Mouse (Mus musculus): Measurements from ENCODE around the gene Tmcc2. TPM values are rescaled to one million over a fixed set of nuclear protein-coding genes. Genes with fewer than 3 reads are reported as not detected.

Tmcc2 gene
- total RNA-seq, 2 experiments from 2014 or later = 6.1 to 9.7 TPM

DNA sequence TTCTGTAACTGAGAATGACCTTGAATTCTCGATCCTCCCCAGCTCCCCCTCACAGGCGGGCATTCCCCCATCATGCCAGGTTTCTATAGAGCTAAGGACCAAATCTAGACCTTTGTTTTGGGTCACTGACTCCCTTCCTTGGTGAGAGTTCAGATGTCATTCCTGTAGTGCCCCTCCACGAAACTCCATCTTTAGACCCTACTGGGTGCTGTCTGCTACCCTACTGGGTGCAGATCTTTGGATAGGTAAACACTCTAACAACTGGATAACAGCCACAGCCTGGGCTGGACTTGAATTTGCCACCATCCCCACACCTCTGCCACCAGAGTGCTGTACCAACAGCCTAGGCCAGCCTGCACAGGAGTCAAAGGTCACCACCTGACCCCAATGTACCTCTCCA is 48.6 kb downstream of the Tmcc2 start:
- no peak for DNase-seq

DNA sequence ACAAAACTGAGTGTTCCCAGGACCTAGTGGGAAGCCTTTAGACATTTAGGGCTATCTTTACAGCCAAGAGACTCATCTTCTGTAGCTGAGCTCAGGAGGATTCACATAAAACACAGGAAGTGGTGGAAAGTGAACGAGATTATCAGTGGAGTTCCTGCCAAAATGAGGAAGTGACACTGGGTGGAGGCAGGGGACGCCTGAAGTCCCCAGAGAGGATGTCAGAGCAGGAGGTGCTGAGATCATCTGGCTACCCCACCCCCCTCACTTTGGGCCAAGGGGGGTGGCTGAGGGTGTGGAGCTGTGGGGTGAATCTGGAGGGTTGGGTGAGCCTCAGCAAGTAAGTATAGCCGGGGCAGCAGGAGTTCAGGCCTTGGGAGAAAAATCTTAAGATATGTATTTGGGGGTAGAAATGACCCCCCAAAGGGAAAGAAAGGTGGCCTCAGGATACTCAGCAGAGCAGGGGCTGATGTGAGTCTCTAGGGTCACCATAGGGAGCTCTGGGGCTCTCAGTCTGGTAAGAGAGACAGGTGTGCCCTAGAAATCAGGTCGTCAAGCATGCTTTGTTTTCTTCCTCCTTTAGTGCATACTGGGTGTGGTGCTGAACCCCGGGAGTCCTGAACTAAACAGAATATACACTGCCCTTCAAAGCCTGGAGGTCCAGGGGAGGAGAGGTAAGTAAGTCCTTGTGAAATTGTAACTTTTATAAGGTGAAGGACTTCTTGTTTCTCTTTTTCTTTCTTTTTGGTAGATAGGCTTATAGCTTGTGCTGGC is 49.2 kb downstream of the Tmcc2 start:
- DNase-seq = peak; percentile 54 to 76

DNA sequence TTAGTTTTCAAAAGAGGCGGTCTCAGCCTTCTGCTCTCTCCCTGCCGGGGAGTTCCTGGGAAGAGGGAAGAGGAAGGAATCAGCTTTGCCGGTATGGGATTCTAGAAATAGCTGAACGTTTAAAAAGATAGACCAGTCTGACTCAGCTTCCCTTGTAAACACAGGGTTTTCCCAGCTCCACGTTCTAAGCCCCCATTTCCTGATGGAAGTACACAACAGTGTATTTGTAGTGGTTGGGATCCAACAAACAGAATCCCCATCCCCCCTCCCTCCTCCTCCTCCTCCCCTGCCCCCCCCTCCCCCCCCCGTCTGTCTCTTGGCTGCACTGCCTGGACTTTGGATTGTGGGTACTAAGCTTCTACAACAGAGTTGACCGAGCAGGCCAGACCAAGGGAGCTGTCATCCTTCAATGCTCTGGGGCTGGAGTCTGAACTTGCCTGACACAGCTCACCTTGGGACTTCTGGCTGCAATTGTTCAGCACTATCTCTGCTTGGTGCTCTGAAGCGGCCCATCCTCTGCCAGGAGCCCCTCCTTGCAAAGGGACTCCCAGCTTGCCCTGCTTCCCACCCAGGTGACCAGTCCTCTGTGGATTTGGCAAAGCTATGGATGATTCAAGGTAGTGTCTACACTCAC is 52.9 kb downstream of the Tmcc2 start:
- no peak for DNase-seq

DNA sequence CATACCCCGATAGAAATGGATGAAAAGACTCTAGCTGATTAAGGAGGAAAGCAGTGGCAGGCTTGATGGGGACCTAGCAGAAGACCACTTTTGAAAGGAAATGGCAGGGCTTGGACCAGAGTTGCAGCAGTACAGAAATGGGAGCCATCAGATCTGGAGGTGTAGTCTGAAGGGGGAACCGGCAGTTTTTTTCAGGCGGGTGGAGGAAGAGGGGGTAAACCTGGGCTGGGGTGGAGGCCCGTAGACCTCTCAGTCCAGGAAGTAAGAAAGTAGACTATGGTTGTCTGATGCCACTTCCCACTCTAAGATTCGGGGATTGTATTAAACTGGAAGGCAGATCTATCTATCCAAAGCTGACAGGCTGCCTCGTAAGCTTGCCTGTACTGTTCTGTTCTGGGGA is 54.2 kb downstream of the Tmcc2 start:
- no peak for DNase-seq

DNA sequence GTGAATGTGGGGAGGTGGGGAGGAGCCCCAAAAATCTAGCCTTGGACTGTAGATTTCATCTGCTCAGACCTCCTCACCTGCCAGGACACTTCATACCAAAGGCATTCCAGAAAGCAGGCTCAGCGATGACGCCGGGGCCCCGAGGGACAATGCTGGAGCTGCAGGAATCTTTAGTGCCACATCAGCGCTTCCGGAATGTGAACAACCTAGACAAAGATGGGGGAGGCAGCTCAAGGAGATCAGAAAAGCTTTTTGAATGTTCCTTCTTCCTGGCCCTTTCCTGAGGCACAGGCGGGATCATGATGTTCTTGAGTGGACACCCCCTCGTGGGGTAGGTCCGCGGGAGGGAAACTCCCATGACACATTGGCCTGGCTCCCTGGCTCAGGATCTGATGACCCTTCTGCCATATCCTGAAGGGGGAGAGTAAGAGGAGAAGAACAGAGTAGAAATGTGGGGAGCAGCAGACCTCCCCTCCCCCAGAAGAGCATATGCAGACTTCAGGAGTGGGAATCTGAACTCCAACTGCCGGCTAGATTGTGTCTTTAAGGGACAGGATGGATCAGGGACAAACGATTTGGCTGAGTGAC is 55.6 kb downstream of the Tmcc2 start:
- peak; percentile 28 to 54 for DNase-seq

DNA sequence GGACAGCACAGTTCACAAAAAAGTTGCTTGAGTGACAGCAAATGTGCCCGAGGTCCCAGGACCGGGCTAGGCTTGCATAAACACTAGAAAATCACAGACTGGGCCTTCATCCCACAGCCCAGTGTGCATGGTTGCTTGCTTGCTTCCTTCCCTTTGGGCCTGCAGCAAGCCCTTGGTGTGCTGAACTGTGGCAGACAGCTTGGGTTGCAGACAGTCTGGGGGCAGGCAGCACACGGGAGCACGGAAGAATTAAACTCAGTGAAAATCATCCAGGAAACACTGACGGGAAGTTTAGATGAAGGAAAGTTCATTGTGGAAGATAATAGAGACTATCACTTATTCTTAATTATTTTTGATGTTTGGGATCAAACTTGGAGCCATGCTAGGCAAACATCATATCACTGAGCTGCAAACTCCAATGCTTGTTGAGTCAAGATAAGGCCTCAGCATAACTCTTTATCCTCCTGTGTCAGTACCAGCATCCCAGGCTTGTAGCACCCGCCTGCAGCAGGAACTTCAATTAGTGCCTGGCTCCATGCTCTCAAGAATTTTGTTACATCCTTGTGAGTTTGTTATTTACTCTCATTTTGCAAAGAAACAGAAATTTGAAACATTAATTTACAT is 56.8 kb downstream of the Tmcc2 start:
- DNase-seq = no peak

DNA sequence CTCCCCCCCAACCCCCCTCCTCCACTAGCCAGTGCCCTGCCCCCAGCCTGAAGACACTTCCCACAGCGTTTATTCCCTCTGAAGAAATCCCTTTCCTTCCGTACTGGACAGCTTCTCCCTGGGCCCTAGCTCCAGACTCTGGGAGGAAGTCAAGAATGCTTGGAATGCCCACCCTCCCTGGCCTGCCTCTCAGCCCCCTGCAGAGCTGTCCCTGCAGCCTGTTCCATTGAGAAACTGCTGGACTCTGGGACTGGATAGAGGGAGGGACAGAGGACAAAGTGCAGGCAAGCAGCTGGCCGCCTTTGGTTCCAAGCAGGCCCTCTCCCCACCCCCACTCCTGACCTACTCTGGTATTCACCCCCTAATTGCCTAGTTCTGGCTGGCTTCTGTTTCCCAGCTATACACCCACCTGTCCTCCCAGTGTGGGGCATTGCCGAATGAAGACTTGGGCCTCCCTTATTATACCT is 57.4 kb downstream of the Tmcc2 start:
- DNase-seq = peak; percentile 21 to 61

DNA sequence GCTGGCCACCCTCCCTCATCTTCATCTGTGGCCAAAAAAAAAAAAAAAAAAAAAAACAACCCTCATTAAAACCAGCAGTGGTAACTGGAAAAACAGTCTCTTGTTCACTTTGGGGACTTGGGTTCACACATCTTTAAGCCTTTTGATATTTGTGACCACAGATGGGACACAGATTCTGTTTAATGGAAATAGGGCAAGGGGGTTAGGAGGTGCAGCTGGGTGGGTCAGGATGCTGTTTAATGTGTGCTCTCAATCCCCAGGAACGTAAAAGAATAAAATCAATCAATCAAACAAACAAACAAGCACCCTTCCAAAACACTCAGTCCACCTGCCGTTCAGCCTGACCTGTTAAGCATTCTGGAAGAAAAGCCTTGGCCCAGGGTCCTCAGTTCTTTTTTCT is 57.9 kb downstream of the Tmcc2 start:
- no peak for DNase-seq

DNA sequence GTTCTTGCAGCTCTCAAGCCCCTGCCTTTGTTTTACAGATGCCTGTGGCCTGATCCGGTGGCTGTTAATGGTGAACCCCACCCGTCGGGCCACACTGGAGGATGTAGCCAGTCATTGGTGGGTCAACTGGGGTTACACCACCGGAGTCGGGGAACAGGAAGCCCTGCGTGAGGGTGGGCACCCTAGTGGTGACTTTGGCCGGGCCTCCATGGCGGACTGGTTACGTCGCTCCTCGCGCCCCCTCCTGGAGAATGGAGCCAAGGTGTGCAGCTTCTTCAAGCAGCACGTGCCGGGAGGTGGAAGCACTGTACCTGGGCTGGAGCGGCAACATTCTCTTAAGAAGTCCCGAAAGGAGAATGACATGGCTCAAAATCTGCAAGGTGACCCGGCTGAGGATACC is 59.8 kb downstream of the Tmcc2 start:
- no peak for DNase-seq

DNA sequence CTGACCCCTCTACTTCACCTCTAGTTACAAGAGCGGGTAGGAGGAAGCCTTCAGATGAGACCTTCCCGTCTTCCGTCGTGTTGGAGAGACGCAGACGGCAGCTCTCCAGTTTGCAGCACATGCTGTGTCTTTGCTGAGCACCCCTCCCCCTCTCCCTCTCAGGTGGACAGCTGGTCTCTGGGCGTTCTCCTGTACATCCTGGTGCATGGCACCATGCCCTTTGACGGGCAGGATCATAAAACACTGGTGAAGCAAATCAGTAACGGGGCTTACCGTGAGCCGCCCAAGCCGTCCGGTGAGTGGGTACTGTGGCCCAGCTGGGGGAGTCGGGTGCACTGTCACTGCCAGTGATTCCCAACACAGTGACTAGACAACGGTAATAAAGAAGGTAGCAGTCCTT is 60.7 kb downstream of the Tmcc2 start:
- no peak for DNase-seq

DNA sequence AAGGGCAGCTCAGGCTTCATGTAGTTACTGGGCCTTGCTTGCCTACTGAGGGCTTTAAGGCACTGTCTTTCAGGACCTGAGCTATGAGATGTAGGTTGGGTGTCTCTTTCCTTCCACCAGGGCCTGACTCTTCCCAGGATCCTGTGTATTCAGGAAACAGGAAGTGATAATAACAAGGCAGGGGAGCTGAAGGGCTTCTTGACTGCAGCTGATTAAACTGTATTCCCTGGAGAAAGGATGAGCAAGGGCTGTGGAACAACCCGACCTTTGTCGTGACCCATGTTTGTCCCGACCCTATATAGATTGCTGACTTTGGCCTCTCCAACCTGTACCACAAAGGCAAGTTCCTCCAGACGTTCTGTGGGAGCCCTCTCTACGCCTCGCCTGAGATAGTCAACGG is 61.4 kb downstream of the Tmcc2 start:
- no peak for DNase-seq

DNA sequence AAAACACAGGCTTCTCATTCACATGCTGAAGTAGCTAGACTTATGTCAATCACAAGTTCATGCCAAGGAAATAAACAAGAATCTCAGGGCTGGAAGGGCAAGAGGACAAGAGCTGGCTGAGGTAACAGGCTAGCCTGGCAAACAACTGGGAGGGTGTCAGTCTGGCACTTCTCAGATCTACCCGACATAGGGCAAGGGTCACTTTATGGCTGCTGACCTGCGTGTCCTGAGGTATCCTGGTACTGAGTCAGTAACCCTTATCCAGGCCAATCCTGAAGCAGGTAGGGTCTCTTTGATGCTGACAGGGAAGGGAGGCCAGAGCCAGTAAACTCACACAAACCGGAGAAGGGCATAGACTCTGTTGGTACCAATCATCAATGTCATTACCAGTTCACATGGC is 62.5 kb downstream of the Tmcc2 start:
- DNase-seq = no peak

DNA sequence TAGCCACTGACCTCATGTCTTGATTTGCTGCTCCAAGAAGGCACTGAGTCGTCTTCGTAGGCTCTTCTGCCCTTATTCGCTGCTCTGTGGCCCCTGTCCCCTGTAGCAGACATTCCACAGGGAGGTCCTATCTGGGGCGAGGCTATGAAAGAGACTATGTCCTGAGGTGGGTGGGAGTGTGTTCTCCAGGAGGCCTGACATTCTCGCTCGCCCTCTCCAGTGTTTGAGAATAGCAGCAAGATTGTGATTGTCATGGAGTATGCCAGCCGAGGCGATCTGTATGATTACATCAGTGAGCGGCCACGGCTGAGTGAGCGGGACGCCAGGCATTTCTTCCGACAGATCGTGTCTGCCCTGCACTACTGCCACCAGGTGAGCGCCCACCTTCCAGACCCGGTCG is 63.6 kb downstream of the Tmcc2 start:
- no peak for DNase-seq

DNA sequence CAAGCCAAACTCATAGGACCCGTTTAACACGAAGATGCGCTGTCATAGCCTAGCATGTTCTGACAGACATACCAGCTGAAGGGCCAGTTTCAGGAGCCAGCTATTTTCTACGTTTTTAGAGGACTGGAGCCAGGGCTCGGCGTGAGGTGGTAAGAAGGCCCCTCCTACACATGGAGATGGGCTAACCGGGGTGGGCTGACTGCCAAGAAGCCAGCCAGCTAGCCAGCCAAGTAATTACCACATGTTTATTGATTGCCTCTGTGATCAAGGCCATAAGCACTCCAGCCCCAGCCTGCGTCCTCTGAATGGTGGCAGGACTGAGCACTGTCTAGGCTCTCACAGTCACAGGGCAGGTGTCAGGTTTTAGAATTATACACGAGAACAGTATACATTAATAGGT is 64.3 kb downstream of the Tmcc2 start:
- DNase-seq = no peak

DNA sequence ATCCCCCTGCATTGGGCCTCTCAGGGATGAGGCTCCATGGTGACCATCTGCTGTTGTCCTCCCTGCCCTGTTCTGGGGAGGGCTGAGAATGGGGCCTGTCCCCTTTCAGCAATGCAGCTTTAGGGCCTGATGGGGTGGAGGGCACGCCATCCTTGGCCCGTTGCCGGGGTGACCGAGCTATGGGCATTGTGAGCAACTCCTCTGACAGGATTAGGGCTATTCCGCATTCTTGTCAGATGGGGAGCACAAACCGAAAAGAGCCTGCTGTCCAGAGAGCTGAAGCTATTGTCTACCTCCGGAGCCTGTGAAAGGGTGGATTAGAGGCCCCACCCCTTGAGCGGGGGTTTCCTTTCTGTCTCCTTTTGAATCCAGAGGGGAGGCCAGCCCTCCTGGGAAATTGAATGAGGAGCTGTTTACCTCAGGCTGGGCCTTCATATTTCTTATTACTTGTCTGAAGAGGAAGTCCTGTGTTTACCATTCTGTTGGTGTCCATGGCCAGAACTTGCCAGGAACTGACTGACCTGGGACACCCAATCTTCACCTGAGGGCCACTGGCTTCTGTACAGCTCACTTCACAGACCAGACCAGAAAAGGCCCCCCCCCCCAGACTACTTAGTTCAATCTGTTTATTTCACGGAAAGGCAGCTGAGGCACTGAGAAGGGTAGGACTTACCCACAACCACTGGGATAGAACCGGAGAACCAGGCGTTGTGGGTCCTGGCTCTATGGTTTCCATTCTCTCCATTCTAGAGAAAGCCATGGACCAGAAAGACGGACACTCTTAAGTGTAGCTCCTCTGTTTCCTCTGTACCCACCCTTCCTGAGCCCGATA is 68.2 kb downstream of the Tmcc2 start:
- DNase-seq = no peak

DNA sequence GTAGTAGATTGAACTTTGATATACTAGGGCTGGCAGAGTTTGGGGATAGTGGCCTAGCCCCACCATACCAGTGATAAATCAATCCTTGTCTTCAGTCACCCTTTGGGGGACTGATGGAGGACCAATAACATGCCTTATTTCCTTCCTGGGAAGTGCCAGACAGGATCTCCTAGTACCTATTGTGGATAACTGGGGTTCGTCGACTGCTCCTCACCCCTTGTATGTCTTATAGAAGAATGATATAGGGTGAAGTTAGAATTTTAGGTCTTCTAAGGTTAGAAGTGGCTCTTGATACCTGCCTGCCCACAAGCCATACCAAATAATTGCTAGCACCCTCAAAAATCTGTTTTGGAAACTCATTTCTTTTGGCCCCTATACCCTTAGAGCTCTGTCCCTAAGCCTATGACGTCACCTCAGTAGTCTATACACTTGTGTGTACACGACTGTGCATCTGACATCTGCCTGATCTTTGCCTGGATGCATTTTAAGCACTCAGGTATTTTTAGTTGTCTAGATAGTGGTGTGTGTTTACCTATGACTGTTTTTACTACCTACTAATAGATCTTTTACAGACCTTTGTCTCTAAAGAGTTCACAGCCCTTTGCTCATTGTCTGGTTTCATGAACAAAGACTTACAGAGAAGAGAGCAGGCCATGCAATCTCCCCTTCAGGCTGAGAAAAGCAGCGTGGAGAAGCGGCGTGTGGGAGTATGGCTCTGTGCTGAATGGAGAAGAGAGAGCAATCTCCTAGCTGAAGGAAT is 69.1 kb downstream of the Tmcc2 start:
- DNase-seq = no peak

DNA sequence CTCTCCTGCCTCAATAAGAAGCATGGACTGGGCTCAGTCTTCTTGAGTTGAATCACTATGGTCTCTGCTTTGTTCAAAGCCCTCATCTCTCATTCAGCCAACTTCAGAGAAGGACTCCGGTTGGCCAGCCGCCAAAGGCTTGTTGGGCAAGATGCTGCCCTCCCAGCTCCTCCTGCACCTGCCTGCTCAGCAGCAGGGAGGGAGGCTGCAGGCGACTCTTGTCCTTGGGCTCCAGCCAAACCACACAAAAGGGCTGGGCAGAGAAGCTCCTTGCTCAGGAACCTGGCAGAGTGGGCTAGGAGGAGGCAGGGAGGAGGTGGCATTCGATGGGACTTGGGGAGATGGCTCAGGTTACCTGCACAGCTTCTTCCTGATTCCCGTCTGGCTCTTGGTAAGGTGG is 71.8 kb downstream of the Tmcc2 start:
- peak; percentile 79 to 82 for DNase-seq

DNA sequence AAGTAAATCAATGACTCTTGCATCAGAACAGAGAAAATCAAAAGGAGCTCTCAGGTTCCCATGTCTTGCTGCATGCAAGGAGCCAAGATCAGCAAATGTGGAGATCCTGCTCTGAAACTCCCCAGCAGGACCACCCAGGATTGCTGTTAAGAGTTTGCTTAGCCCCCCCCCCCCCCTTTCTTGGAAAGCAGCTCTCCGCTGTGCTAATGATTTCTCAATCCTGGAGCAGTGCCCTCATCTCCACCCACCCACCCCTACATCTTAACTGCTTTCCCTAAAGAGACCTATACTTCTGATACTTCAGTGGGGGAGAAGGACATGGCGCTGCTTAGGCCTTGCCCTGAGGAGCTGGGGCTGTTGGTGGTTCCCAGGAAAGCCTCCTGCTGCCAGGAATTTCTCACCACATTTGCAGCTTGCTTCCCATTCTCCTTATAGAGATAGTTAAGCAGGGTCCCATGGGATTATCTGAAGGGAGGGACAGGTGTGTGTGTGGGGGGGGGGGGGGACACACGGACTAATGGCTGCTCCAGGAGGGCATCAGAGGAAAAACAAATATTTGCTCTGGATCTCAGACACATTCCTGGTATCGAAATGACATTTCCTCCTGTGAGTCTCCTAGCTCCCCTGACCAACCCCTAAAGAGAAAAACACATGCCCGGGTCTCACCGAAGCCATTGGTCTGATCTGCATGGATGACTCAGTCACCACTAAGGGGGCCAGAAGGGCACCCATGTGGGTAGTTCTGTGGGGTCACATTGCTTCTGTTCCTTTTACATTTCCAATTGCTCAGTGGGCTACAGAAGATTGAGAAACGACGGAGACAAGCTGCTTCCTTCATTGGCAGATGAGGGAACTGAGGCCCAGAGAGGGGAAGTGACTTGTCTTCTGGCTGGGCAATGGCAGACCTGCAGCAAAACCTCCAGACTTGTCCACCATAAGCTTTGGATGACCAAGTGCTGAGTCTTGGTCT is 72.9 kb downstream of the Tmcc2 start:
- DNase-seq = no peak

DNA sequence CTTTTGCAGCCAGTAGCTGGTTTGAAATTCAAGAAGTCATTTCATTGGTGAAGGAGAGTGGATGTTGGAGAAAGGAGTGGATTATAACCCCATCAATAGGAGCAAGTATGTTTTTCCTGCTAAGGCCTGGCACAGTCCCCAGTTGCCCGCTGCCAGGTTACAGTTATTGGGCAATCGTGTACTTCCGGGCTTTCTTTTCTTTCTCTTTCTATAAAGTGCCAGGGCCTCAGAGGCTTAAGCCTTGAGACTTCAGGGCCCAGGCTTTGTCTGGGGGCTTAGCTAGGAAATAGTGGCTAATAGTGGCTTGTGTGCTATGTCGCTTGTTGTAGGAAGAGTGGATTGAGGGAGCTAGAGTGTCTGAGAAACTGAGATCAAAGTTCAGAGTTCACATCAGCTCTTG is 73.7 kb downstream of the Tmcc2 start:
- no peak for DNase-seq

DNA sequence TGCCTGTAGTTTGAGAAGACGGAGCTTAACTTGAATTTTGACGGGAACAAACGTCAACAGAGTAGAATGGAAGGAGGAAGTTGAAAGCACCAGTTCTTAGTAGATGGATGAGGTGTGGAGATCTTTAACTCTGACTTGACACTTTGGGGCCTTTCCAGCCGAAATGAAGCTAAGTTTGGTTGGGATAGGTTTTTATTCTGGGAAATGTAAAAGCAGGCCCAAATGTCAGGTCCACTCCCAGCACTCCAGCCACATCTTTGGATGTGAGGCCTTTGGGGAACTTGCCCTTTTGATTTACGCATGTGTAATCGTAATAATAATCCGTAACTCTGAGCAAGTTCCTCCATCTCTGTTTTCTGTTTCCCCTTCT is 74.5 kb downstream of the Tmcc2 start:
- DNase-seq = no peak
